Mouse (Mus musculus) megakaryocyte, embryonic 14.5 days (primary cell): ENCODE measurements around the gene Alppl2. TPM values are rescaled to one million over a fixed set of nuclear protein-coding genes. Genes with fewer than 3 reads are reported as not detected.

Source experiments
- H3K27me3 ChIP-seq: replicated peaks from 2 replicates; pipeline ENCODE3; 2012; ENCODE audit warnings: inconsistent platforms
- H3K36me3 ChIP-seq: replicated peaks from 2 replicates; pipeline ENCODE3; 2012; ENCODE audit warnings: low read length, inconsistent platforms, mixed read lengths
- H3K4me1 ChIP-seq: 2 replicates; pipeline ENCODE4 v1.6.1; 2012; ENCODE audit warnings: inconsistent platforms
- H3K4me3 ChIP-seq: replicated peaks from 2 replicates; pipeline ENCODE3; 2012; ENCODE audit warnings: moderate library complexity, mild to moderate bottlenecking, inconsistent platforms
- H3K9me3 ChIP-seq: 2 replicates; pipeline ENCODE4 v1.6.1; 2012; ENCODE audit warnings: inconsistent platforms
- FLI1 ChIP-seq: IDR thresholded peaks from 2 replicates; pipeline ENCODE4 v1.6.1; 2012; ENCODE audit warnings: low read length, inconsistent platforms, mixed read lengths
- GATA1 ChIP-seq: IDR thresholded peaks from 3 replicates; pipeline ENCODE4 v1.6.1; 2012; ENCODE audit warnings: mixed read lengths, low read length, inconsistent platforms, borderline replicate concordance
- polyA plus RNA-seq: library from polyadenylated mRNA; stranded (reverse); fragments of >175 nt; gene quantifications from 2 replicates; pipeline ENCODE4 v1.2.3, GENCODE M21; 2012; ENCODE audit warnings: low replicate concordance; ENCODE audit not compliant: insufficient read depth

Gene Alppl2
- polyA plus RNA-seq, 1 experiment = not detected

GRCm38 (mm10) chr1:87051369-87051768 lies 38.4 kb downstream of the Alppl2 start:
- Histone ChIP-seq H3K4me3 (no peak overlapping the region), H3K4me1 (peaks cover 5% of the 10 kb centered on the region; the same call in 1 of the 2 replicates), H3K36me3 (peaks cover 45% of the 10 kb centered on the region), H3K27me3 (peaks cover 2% of the 10 kb centered on the region), H3K9me3 (no peaks in the 10 kb centered on the region)
- TF ChIP-seq GATA1 (no peak), FLI1 (no peak)

DNA sequence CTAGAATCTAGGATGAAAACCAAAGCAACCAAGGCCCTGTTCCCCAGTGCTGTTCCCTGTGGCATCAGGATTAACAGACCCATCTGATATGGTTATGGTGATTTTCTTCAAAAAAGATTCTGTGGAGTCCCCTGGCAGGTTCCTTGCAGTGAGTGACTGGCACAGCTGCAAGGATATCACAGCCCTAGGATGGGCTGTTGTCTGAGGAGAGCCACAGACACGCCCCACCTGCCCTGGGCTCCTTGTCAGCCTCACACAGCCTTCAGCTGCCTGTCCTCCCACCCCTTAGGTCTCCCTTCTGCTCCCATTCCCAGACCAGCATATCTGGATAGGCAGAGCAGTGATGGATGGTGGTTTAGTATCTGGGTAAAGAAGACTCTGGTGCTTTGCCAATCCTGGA lies 39.0 kb downstream of the Alppl2 start:
- no peak overlapping the region for H3K4me3 ChIP-seq
- peaks cover 52% of the 10 kb centered on the region for H3K36me3 ChIP-seq
- TF ChIP-seq FLI1 (no peak), GATA1 (no peak)
- no peaks in the 10 kb centered on the region for H3K27me3 ChIP-seq
- H3K4me1 ChIP-seq = peaks cover 5% of the 10 kb centered on the region; the same call in 1 of the 2 replicates
- no peaks in the 10 kb centered on the region for H3K9me3 ChIP-seq

DNA sequence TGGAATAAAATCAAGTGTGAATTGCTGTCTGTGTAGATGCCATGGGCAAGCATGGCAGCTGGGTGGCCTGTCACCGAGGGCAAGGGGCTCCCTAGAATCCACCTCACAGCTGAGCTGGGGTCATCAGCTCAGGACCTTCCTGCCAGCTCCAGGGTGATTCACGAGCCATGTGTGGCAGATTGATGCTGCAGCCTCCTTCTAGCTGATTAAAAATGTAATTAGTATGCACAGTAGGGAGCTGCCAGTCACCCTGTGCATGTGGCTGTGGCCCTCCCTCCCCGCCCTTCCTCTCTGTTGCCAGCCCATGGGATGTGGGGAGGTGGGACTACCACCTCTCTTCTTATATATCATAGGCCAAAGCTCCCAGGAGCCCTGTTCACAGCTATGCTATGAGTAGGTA lies 39.7 kb downstream of the Alppl2 start:
- Histone ChIP-seq H3K27me3 (no peaks in the 10 kb centered on the region), H3K36me3 (peaks cover 58% of the 10 kb centered on the region), H3K9me3 (no peaks in the 10 kb centered on the region), H3K4me1 (peaks cover 8% of the 10 kb centered on the region; the same call in 1 of the 2 replicates), H3K4me3 (no peak overlapping the region)
- TF ChIP-seq FLI1 = no peak
- TF ChIP-seq GATA1 = no peak

GRCm38 (mm10) chr1:87041814-87042438 lies 47.8 kb downstream of the Alppl2 start:
- H3K4me1 ChIP-seq = peaks cover 26% of the 10 kb centered on the region
- no peaks in the 10 kb centered on the region for H3K9me3 ChIP-seq
- peaks cover 3% of the 10 kb centered on the region for H3K27me3 ChIP-seq
- peaks cover 31% of the 10 kb centered on the region for H3K36me3 ChIP-seq
- no peak overlapping the region for H3K4me3 ChIP-seq
- no peak for TF ChIP-seq FLI1
- no peak for TF ChIP-seq GATA1

DNA sequence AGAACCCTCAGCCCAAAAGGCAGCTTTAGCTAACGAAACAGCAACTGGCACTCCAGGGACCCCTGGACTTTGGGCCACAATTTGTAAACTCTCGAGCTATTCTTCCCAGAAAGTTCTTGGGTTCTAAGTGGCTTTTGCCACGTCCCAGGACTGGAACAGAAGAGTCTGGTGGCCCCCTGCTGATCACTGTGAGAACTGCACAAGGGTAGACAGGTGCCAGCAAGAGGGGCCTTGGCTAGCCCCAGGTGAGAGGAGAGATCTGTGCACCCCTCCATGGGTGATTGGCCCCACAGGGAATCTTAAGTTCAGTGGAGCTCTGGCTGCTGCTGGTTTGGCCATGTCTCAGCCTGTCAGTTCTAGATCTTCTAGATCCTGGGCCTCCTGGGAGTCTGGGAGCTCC lies 48.6 kb downstream of the Alppl2 start:
- Histone ChIP-seq H3K4me1 (peaks cover 32% of the 10 kb centered on the region), H3K9me3 (no peaks in the 10 kb centered on the region), H3K27me3 (peaks cover 3% of the 10 kb centered on the region), H3K36me3 (peaks cover 25% of the 10 kb centered on the region), H3K4me3 (no peak overlapping the region)
- TF ChIP-seq GATA1 = no peak
- TF ChIP-seq FLI1 = no peak

GRCm38 (mm10) chr1:87038477-87039070 lies 51.2 kb downstream of the Alppl2 start:
- Histone ChIP-seq H3K4me1 (peaks cover 43% of the 10 kb centered on the region), H3K9me3 (no peaks in the 10 kb centered on the region), H3K27me3 (peaks cover 5% of the 10 kb centered on the region), H3K4me3 (no peak overlapping the region), H3K36me3 (peaks cover 2% of the 10 kb centered on the region)
- TF ChIP-seq GATA1 = no peak
- TF ChIP-seq FLI1 = no peak

Other genes starting within 250 kb of the Alppl2 start
- gene Alpi, start 11.7 kb upstream of the Alppl2 start, polyA plus RNA-seq = not detected in 2 replicates
- not detected in 2 replicates for gene Akp3, start 35.0 kb upstream of the Alppl2 start, polyA plus RNA-seq
- not detected in 2 replicates for gene Ecel1, start 66.6 kb upstream of the Alppl2 start, polyA plus RNA-seq
- gene Prss56, start 93.4 kb upstream of the Alppl2 start, polyA plus RNA-seq = not detected in 2 replicates
- not detected in 2 replicates for gene Chrnd, start 100.7 kb upstream of the Alppl2 start, polyA plus RNA-seq
- not detected in 2 replicates for gene Chrng, start 114.7 kb upstream of the Alppl2 start, polyA plus RNA-seq
- gene Eif4e2, start 124.0 kb upstream of the Alppl2 start, polyA plus RNA-seq = 21.2 and 24.1 TPM in 2 replicates
- 0.10 TPM in 1 of 2 replicates, not detected in the other for gene Efhd1, start 174.4 kb upstream of the Alppl2 start, polyA plus RNA-seq
- 4.7 and 10.4 TPM in 2 replicates for gene Gigyf2, start 237.1 kb upstream of the Alppl2 start, polyA plus RNA-seq